In the genomic region with DNA sequence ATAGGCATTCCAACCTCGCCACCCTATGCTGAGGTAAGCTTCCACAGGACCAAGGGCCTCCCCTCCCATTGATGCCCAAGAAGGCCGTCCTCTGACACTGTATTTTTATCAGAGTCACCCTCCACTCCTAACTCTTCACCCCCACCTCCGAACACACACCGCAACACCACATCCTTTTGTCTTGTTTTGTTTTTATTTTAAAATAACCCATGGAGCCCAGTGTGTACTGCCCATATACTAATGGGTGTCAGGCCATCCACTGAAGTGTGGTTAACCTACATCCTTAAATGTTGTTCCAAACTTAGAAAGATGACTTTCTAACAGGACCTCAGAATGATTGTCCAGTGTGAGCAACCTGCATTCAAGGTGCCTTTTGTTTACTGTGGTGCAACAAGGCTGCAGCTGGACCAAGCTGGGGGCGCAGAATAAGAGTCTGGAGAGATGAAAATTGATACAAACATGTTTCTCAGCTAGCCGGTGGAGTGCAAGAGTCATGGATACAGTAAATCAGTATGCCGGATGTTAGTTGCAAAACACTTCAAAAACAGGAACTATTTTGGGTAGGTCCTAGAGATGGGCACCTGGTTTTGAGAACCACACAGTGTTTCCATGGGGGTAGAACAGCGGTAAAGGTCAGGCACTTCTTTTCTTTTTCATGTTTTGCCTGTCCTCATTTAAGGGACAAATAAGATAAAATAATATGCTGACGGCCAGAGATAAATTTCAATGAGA, we compare ENCODE assay signal across 16 mouse cellular contexts. TPM values are rescaled to one million over a fixed set of nuclear protein-coding genes. Genes with fewer than 3 reads are reported as not detected.
DNase-seq lines count a peak whose midpoint lies in the region; ATAC-seq lines count a peak whose summit lies in the region.
"Had no signal": no experiment of that assay in that cellular context is flagged by ENCODE, and none has a peak within 500 bp of the region (broad histone marks: within the 10 kb centered on the region; RNA-seq: fewer than 3 reads in every experiment).

No protein-coding gene starts in this region.

- peak; percentile 91 for ATAC-seq in common myeloid progenitor, adult 5-6 weeks (replicated peaks; ENCODE audit: low read depth, poor library complexity, severe bottlenecking)
- ATAC-seq in megakaryocyte progenitor cell, adult 5-6 weeks (replicated peaks; ENCODE audit: poor library complexity) = peak; percentile 91
- ATAC-seq in neutrophil, adult 5-6 weeks (ENCODE audit: extremely low read depth, insufficient number of reproducible peaks, low FRiP score, poor library complexity, severe bottlenecking) = peak; percentile 69
- ATAC-seq: activated CD4-positive, CD25-positive, alpha-beta regulatory T cell, adult 4 months; forebrain, embryonic 16.5 days; hindbrain, postnatal 0 days; Patski had no signal

- DNase-seq in lung, adult 18-20 months = no peak
- no peak for DNase-seq in kidney, postnatal 25 days
- no peak for DNase-seq in adrenal gland, postnatal 25 days
- DNase-seq: adrenal gland, postnatal 14 days; cerebellum, adult 18-20 months; cerebellum, adult 9-11 months; embryo, embryonic 11 days; gastrocnemius, postnatal 14 days; heart, postnatal 36 days had no signal

RNA-seq across cellular contexts. Expression of a gene that starts 9.8 kb away (rescaled TPM):
- 2.2 and 2.9 TPM in 2 replicates for total RNA-seq in common myeloid progenitor, adult 5-6 weeks (2017)
- 11.6 and 16.3 TPM in 2 replicates for total RNA-seq in megakaryocyte progenitor cell, adult 5-6 weeks (2015)
- total RNA-seq in megakaryocyte progenitor cell, adult 5-6 weeks (2017) = 7.1 and 9.9 TPM in 2 replicates
- 8.6 and 8.8 TPM in 2 replicates for total RNA-seq in neutrophil, adult 5-6 weeks (2017)
- total RNA-seq in adrenal gland, postnatal 25 days (2021) = 33.7 and 43.4 TPM in 2 replicates
